Mouse (Mus musculus) bone marrow, adult 2 months (tissue): ENCODE results near the gene Gm29797. TPM values are rescaled to one million over a fixed set of nuclear protein-coding genes. Genes with fewer than 3 reads are reported as not detected.
A peak's percentile ranks its signal among the peaks of the same experiment; 100 is the strongest.

Experiments
- H3K27ac ChIP-seq: fragments of 200-500 bp; 2 replicates; pipeline ENCODE4 v1.5.1; 2012; ENCODE audit warnings: low read depth, mild to moderate bottlenecking, control low read depth, inconsistent platforms, low read length; ENCODE audit not compliant: control insufficient read depth, poor library complexity, insufficient read depth
- H3K4me1 ChIP-seq: fragments of 200-500 bp; 2 replicates; pipeline ENCODE4 v1.6.1; 2011; ENCODE audit warnings: low read length; ENCODE audit not compliant: control insufficient read depth, insufficient read depth
- H3K4me3 ChIP-seq: fragments of 200-500 bp; replicated peaks from 2 replicates; pipeline ENCODE3; 2011; ENCODE audit warnings: mild to moderate bottlenecking, low read depth, low read length, control low read depth; ENCODE audit not compliant: control insufficient read depth
- CTCF ChIP-seq: fragments of 200-500 bp; IDR thresholded peaks from 2 replicates; pipeline ENCODE4 v1.5.1; 2011; ENCODE audit warnings: low read length, control low read depth; ENCODE audit not compliant: control insufficient read depth, insufficient read depth
- POLR2A ChIP-seq: fragments of 200-500 bp; IDR thresholded peaks from 2 replicates; pipeline ENCODE4 v1.6.1; 2011; ENCODE audit warnings: low read depth, mild to moderate bottlenecking, control low read depth, low read length, borderline replicate concordance; ENCODE audit not compliant: control insufficient read depth
- WGBS: fragments of 180-500 bp; shearing (Covaris S2); methylation state at CpG from one replicate; pipeline ENCODE4 v1.1.7; 2018; 5-methylcytosine and 5-hydroxymethylcytosine counted together
- polyA plus RNA-seq: library from polyadenylated mRNA; stranded (reverse); fragments of >200 nt; gene quantifications from 2 replicates; pipeline ENCODE4 v1.2.4, GENCODE M21; 2011; ENCODE audit warnings: low replicate concordance; ENCODE audit not compliant: missing spikeins, insufficient read depth, insufficient read length

Gm29797 gene
- polyA plus RNA-seq, 1 experiment, result not detected

- Histone ChIP-seq H3K27ac (no peak overlapping the region), H3K4me1 (no peaks in the 10 kb centered on the region), H3K4me3 (no peak overlapping the region)
- 89% methylated on average over 6 of the region's 6 CpGs for WGBS
- TF ChIP-seq CTCF (no peak), POLR2A (no peak)
Observed at GRCm38 (mm10) chr2:181646626-181647472, 10.0 kb upstream of the Gm29797 start.

DNA sequence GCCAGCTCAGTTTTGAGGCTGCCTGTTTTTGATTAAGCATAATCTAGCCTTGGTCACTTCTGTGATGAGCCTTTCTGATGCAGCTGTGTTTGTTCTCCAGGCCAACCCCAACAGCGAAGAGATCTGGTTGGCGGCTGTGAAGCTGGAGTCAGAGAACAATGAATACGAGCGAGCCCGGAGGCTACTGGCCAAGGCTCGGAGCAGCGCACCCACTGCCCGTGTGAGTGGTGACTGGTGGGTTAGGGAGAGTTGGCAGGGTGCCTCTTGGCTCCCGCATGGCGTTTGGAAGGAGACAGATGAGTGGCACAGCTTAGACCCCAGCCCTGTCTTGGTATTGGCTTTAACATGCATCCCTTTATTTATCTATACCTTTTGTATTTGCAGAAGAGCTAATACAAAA is 7.9 kb upstream of the Gm29797 start:
- Histone ChIP-seq H3K27ac (no peak overlapping the region), H3K4me3 (no peak overlapping the region), H3K4me1 (no peaks in the 10 kb centered on the region)
- WGBS, result 93% methylated on average over 10 of the region's 10 CpGs
- TF ChIP-seq CTCF (no peak), POLR2A (no peak)

DNA sequence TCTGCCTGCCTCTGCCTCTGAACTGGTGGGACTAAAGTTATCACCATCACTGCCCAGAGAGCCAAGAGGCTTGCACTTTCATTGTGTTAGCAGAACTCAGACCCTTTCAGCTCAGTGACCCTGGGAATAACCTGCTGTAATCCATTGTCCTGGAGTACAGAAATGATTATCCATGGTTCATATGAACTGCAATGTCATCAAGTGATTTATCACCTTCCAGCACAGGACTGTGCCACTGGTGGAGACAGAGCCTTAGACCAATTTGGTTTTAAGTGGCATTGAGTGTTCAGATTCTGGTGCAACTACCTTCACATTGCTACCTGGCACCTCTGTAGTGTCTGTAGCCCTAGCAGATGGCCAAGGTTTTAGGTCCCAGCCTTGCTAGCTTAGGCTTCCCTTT is 3.8 kb upstream of the Gm29797 start:
- H3K27ac ChIP-seq, result no peak overlapping the region
- TF ChIP-seq CTCF (no peak), POLR2A (no peak)
- H3K4me3 ChIP-seq, result no peak overlapping the region
- no peaks in the 10 kb centered on the region for H3K4me1 ChIP-seq

GRCm38 (mm10) chr2:181653523-181653922 is 3.3 kb upstream of the Gm29797 start:
- TF ChIP-seq POLR2A, result no peak
- TF ChIP-seq CTCF, result no peak
- 82% methylated on average over 1 of the region's 1 CpGs for WGBS
- Histone ChIP-seq H3K27ac (no peak overlapping the region), H3K4me3 (no peak overlapping the region), H3K4me1 (no peaks in the 10 kb centered on the region)

GRCm38 (mm10) chr2:181657441-181657840 is 607 bp downstream of the Gm29797 start:
- WGBS, result 78% methylated on average over 2 of the region's 2 CpGs
- H3K4me1 ChIP-seq, result peaks cover 3% of the 10 kb centered on the region; the same call in 1 of the 2 replicates
- H3K4me3 ChIP-seq, result no peak overlapping the region

DNA sequence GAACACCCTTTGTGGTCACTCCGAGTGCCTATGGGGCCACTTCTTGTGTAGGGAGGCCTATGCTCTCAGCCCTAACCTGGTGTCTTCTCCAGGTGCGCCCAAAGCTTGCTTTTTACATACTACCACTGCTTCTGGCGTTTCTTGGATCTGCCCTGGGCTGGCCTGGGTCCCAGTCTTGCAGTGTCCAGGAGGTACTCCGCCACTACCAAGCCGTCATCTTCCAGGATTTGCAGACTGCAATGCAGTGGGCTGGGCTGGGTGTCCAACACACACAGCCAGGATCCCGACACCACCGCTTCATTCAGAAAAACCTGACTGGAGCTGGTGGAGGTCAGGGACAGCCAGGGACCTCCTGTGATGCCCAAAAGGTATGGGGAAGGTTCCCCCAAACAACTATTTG is 1.7 kb downstream of the Gm29797 start:
- Histone ChIP-seq H3K27ac (no peak overlapping the region), H3K4me3 (no peak overlapping the region), H3K4me1 (peaks cover 3% of the 10 kb centered on the region; the same call in 1 of the 2 replicates)
- no peak for TF ChIP-seq POLR2A
- TF ChIP-seq CTCF, result no peak
- WGBS, result 79% methylated on average over 7 of the region's 7 CpGs

More at GRCm38 (mm10) chr2:181657441-181657840, 607 bp downstream of the Gm29797 start:
- no peak for TF ChIP-seq POLR2A
- no peak overlapping the region for H3K27ac ChIP-seq

DNA sequence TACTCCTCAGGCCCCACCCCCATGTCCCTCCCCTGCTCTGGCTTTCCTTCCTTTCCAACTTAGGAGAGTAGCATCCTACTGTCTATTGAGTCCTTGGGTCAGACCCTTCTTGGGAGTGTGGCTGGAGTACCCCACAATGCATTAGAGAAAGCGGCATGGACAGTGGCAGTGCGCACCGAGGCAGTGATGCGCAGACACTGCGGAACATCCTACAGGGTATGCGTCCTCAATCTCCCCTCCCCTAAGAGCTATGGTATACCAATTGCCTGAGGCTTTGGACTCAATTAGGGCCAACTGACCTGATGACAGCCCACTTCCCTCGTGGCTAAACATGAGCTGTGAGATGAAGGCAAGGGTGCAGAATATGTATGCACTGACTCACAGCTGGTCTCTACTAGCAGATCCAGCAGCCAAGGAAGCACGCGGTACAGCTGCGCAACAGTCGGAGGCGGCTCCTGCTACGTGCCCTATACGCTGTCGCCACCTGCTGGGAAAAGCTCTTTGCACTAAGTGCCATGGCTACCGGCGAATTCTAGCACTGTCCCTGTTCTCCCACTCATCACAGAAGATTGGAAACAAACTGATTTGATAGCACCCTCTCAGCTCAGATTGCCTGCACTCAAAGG is 2.2 kb downstream of the Gm29797 start:
- TF ChIP-seq CTCF, result peak; percentile 54
- TF ChIP-seq POLR2A, result no peak
- 29% methylated on average over 17 of the region's 17 CpGs for WGBS
- Histone ChIP-seq H3K27ac (no peak overlapping the region), H3K4me3 (no peak overlapping the region), H3K4me1 (peaks cover 3% of the 10 kb centered on the region)

DNA sequence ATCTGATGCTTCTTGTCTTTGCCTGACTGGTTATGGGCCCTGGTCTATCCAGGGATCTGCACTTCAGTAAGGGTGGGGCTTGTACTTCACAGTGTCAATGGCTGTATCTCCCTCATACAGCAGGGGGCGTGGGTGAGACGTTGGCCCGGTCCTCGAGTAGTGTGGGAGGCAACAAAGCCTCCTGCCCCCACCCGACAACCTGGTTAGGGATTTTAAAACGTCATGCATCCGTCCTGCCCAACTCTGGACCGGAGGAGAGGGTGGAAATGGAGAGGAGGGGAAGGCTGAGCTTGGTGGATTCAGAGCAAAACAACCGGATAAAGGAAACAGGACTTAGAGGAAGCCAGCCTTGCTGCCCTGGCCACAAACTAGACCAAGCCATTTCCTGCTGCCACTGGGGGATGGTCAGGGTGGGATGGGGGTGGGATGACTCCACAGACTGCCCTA is 2.8 kb downstream of the Gm29797 start:
- peak; percentile 92 for TF ChIP-seq CTCF
- TF ChIP-seq POLR2A, result no peak
- under 1% methylated on average over 9 of the region's 9 CpGs for WGBS

More for the DNA sequence above, 2.8 kb downstream of the Gm29797 start:
- peak overlapping the region; percentile 53 for H3K4me3 ChIP-seq
- peak overlapping the region; percentile 55 for H3K27ac ChIP-seq
- H3K4me1 ChIP-seq, result peaks cover 3% of the 10 kb centered on the region
